Mouse (Mus musculus) MEL (cell line): ENCODE results near the gene Ybx3. TPM values are rescaled to one million over a fixed set of nuclear protein-coding genes. Genes with fewer than 3 reads are reported as not detected.

Source experiments
- DNase-seq: peaks from one replicate; pipeline ENCODE4 v3.0.0; 2011; ENCODE audit warnings: low read depth, low spot score
- H3K27ac ChIP-seq: 2 replicates; pipeline ENCODE4 v1.5.1; 2012; ENCODE audit warnings: low read depth, mild to moderate bottlenecking, control low read depth, low read length, moderate library complexity; ENCODE audit not compliant: control insufficient read depth
- H3K27me3 ChIP-seq, 2 experiments: fragments of 150-350 bp in 1 of 2; sonication (generic) in 1 of 2; 2 replicates each; pipeline ENCODE4 v1.6.1; 2012; ENCODE audit warnings: low read length in 2 of 2, mild to moderate bottlenecking in 2 of 2, improper control_type of control experiment in 1 of 2, moderate library complexity in 1 of 2; ENCODE audit not compliant: insufficient read depth in 2 of 2, control insufficient read depth in 1 of 2
- H3K36me3 ChIP-seq, 2 experiments: 2 replicates each; pipeline ENCODE4 v1.6.1; 2012 to 2014; ENCODE audit warnings: low read length in 2 of 2, improper control_type of control experiment in 1 of 2, inconsistent platforms in 1 of 2, mild to moderate bottlenecking in 1 of 2; ENCODE audit not compliant: insufficient read depth in 2 of 2, control insufficient read depth in 1 of 2
- H3K4me1 ChIP-seq, 2 experiments: fragments of 150-350 bp in 1 of 2; sonication (generic) in 1 of 2; 2 replicates each; pipeline ENCODE4 v1.6.1; 2012; ENCODE audit warnings: low read length in 2 of 2, improper control_type of control experiment in 1 of 2, mild to moderate bottlenecking in 1 of 2; ENCODE audit not compliant: insufficient read depth in 2 of 2, control insufficient read depth in 1 of 2
- H3K4me3 ChIP-seq, 2 experiments: fragments of 150-350 bp in 1 of 2; sonication (generic) in 1 of 2; 2 replicates each; pipeline ENCODE4 v1.5.1; 2012; ENCODE audit warnings: low read depth in 2 of 2, low read length in 2 of 2, mild to moderate bottlenecking in 2 of 2, moderate library complexity in 2 of 2, control low read depth in 1 of 2, improper control_type of control experiment in 1 of 2; ENCODE audit not compliant: control insufficient read depth in 1 of 2, insufficient read depth in 1 of 2
- H3K79me2 ChIP-seq: 2 replicates; pipeline ENCODE4 v1.6.1; 2012; ENCODE audit warnings: mild to moderate bottlenecking, low read length, moderate library complexity; ENCODE audit not compliant: control insufficient read depth, poor library complexity, insufficient read depth
- H3K9ac ChIP-seq: 2 replicates; pipeline ENCODE4 v1.6.1; 2012; ENCODE audit warnings: low read depth, mild to moderate bottlenecking, control low read depth, low read length, moderate library complexity; ENCODE audit not compliant: control insufficient read depth, poor library complexity, severe bottlenecking
- H3K9me3 ChIP-seq: fragments of 150-350 bp; sonication (generic); replicated peaks from 2 replicates; pipeline ENCODE4 v1.6.1; 2012; ENCODE audit warnings: mild to moderate bottlenecking, low read length, improper control_type of control experiment, moderate library complexity; ENCODE audit not compliant: insufficient read depth
- BHLHE40 ChIP-seq: IDR thresholded peaks from 2 replicates; pipeline ENCODE4 v1.6.1; 2012; ENCODE audit warnings: low read depth, mild to moderate bottlenecking, inconsistent platforms, low read length, improper control_type of control experiment, borderline replicate concordance
- CHD1 ChIP-seq: IDR thresholded peaks from 2 replicates; pipeline ENCODE4 v1.6.1; 2012; ENCODE audit warnings: low read depth, mild to moderate bottlenecking, inconsistent platforms, low read length, improper control_type of control experiment
- CHD2 ChIP-seq: IDR thresholded peaks from 2 replicates; pipeline ENCODE4 v1.6.1; 2011; ENCODE audit warnings: low read length, improper control_type of control experiment
- CTCF ChIP-seq, 3 experiments: IDR thresholded peaks in 2 of 3; conservative IDR thresholded peaks in 1 of 3; 2 replicates each; pipeline ENCODE4 v1.5.1; 2011 to 2012; ENCODE audit warnings: low read length in 3 of 3, low read depth in 2 of 3, mild to moderate bottlenecking in 2 of 3, improper control_type of control experiment in 1 of 3, inconsistent platforms in 1 of 3, mixed read lengths in 1 of 3, moderate library complexity in 1 of 3; ENCODE audit not compliant: control insufficient read depth in 1 of 3, insufficient read depth in 1 of 3, poor library complexity in 1 of 3, severe bottlenecking in 1 of 3
- EP300 ChIP-seq, 2 experiments: IDR thresholded peaks; 2 replicates each; pipeline ENCODE4 v1.6.1; 2011; ENCODE audit warnings: improper control_type of control experiment in 2 of 2, low read length in 2 of 2, low read depth in 1 of 2, mild to moderate bottlenecking in 1 of 2
- ETS1 ChIP-seq: IDR thresholded peaks from 2 replicates; pipeline ENCODE4 v1.6.1; 2012; ENCODE audit warnings: low read depth, mild to moderate bottlenecking, inconsistent platforms, low read length, improper control_type of control experiment, moderate library complexity
- GATA1 ChIP-seq: IDR thresholded peaks from 2 replicates; pipeline ENCODE4 v1.6.1; 2011; ENCODE audit warnings: low read depth, low read length, improper control_type of control experiment
- HCFC1 ChIP-seq: IDR thresholded peaks from 2 replicates; pipeline ENCODE4 v1.6.1; 2012; ENCODE audit warnings: low read depth, mild to moderate bottlenecking, inconsistent platforms, low read length, improper control_type of control experiment, moderate library complexity
- MAX ChIP-seq: IDR thresholded peaks from 2 replicates; pipeline ENCODE4 v1.6.1; 2011; ENCODE audit warnings: low read length, improper control_type of control experiment
- MAZ ChIP-seq: IDR thresholded peaks from 2 replicates; pipeline ENCODE4 v1.6.1; 2012; ENCODE audit warnings: low read depth, mild to moderate bottlenecking, inconsistent platforms, low read length, improper control_type of control experiment
- MEF2A ChIP-seq: IDR thresholded peaks from 2 replicates; pipeline ENCODE4 v1.6.1; 2014; ENCODE audit warnings: low read depth, mild to moderate bottlenecking, inconsistent platforms, low read length, improper control_type of control experiment; ENCODE audit not compliant: poor library complexity, insufficient replicate concordance, severe bottlenecking; ENCODE audit errors: extremely low read depth
- MXI1 ChIP-seq: IDR thresholded peaks from 2 replicates; pipeline ENCODE4 v1.6.1; 2011; ENCODE audit warnings: mild to moderate bottlenecking, low read depth, low read length, improper control_type of control experiment
- MYC ChIP-seq: IDR thresholded peaks from 2 replicates; pipeline ENCODE4 v1.6.1; 2011; ENCODE audit warnings: low read depth, mild to moderate bottlenecking, low read length, improper control_type of control experiment, moderate library complexity
- NRF1 ChIP-seq: IDR thresholded peaks from 2 replicates; pipeline ENCODE4 v1.6.1; 2014; ENCODE audit warnings: low read depth, mild to moderate bottlenecking, inconsistent platforms, low read length, improper control_type of control experiment, moderate library complexity; ENCODE audit not compliant: poor library complexity, insufficient read depth, severe bottlenecking
- POLR2A ChIP-seq, 2 experiments: IDR thresholded peaks; 2 replicates each; pipeline ENCODE4 v1.6.1; 2011 to 2012; ENCODE audit warnings: low read length in 2 of 2, mild to moderate bottlenecking in 2 of 2, control low read depth in 1 of 2, improper control_type of control experiment in 1 of 2, low read depth in 1 of 2, moderate library complexity in 1 of 2; ENCODE audit not compliant: control insufficient read depth in 1 of 2, insufficient read depth in 1 of 2, poor library complexity in 1 of 2
- POLR2AphosphoS2 ChIP-seq: IDR thresholded peaks from 2 replicates; pipeline ENCODE4 v1.6.1; 2011; ENCODE audit warnings: low read length, improper control_type of control experiment
- RCOR1 ChIP-seq: IDR thresholded peaks from 2 replicates; pipeline ENCODE4 v1.6.1; 2012; ENCODE audit warnings: low read depth, mild to moderate bottlenecking, inconsistent platforms, low read length, improper control_type of control experiment
- TAL1 ChIP-seq: IDR thresholded peaks from 2 replicates; pipeline ENCODE4 v1.6.1; 2012; ENCODE audit warnings: mild to moderate bottlenecking, inconsistent platforms, low read length, moderate library complexity, mixed read lengths
- TBP ChIP-seq: IDR thresholded peaks from 2 replicates; pipeline ENCODE4 v1.8.0; 2011; ENCODE audit warnings: low read depth, low read length, improper control_type of control experiment
- TCF12 ChIP-seq: IDR thresholded peaks from 2 replicates; pipeline ENCODE4 v1.6.1; 2014; ENCODE audit warnings: low read depth, mild to moderate bottlenecking, inconsistent platforms, low read length, improper control_type of control experiment, moderate library complexity
- UBTF ChIP-seq: IDR thresholded peaks from 2 replicates; pipeline ENCODE4 v1.6.1; 2012; ENCODE audit warnings: low read depth, mild to moderate bottlenecking, inconsistent platforms, low read length, improper control_type of control experiment, moderate library complexity, borderline replicate concordance; ENCODE audit not compliant: insufficient read depth
- USF1 ChIP-seq: IDR thresholded peaks from 2 replicates; pipeline ENCODE4 v1.6.1; 2014; ENCODE audit warnings: low read depth, mild to moderate bottlenecking, inconsistent platforms, low read length, improper control_type of control experiment, moderate library complexity
- USF2 ChIP-seq, 2 experiments: IDR thresholded peaks; 2 replicates each; pipeline ENCODE4 v1.6.1; 2011 to 2012; ENCODE audit warnings: improper control_type of control experiment in 2 of 2, low read length in 2 of 2, borderline replicate concordance in 1 of 2, inconsistent platforms in 1 of 2, low read depth in 1 of 2, mild to moderate bottlenecking in 1 of 2; ENCODE audit not compliant: insufficient read depth in 1 of 2
- ZNF384 ChIP-seq: IDR thresholded peaks from 2 replicates; pipeline ENCODE4 v1.6.1; 2012; ENCODE audit warnings: low read depth, mild to moderate bottlenecking, inconsistent platforms, low read length, improper control_type of control experiment
- polyA plus RNA-seq, 2 experiments: library from polyadenylated mRNA; stranded (reverse) in 1 of 2; unstranded in 1 of 2; fragments of >175 nt in 1 of 2; fragments of >200 nt in 1 of 2; gene quantifications; 2 replicates each; pipeline versions ENCODE4 v1.2.1 to v1.2.4; 2012; ENCODE audit warnings: low replicate concordance in 2 of 2, low read depth in 1 of 2; ENCODE audit not compliant: insufficient read length in 2 of 2, insufficient read depth in 1 of 2, missing spikeins in 1 of 2
- total RNA-seq: library from RNA; depleted of rRNA; stranded (reverse); fragments of 300-350 nt; gene quantifications from 2 replicates; pipeline ENCODE4 v1.2.3, GENCODE M21; 2012

Gene Ybx3
- total and polyA plus RNA-seq, 3 experiments: 105 to 1,042 (median 575) TPM

DNA sequence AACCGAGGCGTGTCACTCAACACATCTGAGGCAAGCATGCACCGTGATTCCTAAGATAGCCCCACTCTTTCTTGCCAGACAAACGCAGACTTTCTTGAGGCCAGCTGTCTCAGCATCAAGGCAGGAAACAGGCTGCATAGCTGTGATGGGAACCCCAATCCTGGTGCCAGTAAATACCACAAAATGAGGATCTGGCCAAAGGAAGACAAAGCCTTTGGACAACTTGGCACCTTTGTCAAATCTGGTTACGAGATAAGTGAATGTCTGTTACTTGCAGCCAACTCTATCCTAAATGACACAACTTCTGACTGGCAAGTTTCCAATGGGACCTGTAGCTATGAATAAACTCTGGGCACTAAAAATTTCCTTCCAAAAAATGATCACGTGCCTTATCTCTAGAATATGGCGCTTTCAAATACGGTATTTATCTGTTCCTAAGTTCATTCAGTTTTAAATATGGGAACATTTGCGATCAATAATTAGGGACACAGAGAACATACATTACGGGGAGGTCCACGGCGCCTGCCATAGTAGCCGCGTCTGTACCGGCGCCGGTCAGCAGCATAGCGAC is 9.3 kb downstream of the Ybx3 start:
- Histone ChIP-seq H3K4me3 (no peak overlapping the region), H3K9me3 (no peaks in the 10 kb centered on the region), H3K27me3 (no peaks in the 10 kb centered on the region), H3K9ac (no peak overlapping the region), H3K79me2 (peaks cover 65% of the 10 kb centered on the region), H3K27ac (0 out of 2 replicates have a peak overlapping the region, but pooled peaks have one; percentile 12), H3K36me3 (peaks cover 60 to 64% of the 10 kb centered on the region in 2 experiments), H3K4me1 (peaks cover 19 to 25% of the 10 kb centered on the region in 2 experiments)
- TF ChIP-seq MEF2A (0 out of 2 replicates have a peak, but pooled peaks have one; percentile 19), HCFC1 (no peak), CHD2 (no peak), GATA1 (peak; percentile 37; the same call in 1 of the 2 replicates), TAL1 (peak; percentile 46; the same call in 1 of the 2 replicates), USF1 (peak; percentile 85; the same call in 1 of the 2 replicates), EP300 (IDR thresholded peaks at IDR 0.05; ENCODE audit: low read depth in 1 of 2, low read length in 2 of 2) (peak; percentile 36 to 66; a peak in 3 of 4 replicates), RCOR1 (peak; percentile 16; the same call in 1 of the 2 replicates), TCF12 (peak; percentile 65; the same call in 1 of the 2 replicates), MAX (no peak), UBTF (no peak), POLR2A (IDR thresholded peaks at IDR 0.05; ENCODE audit: control insufficient read depth in 1 of 2, insufficient read depth in 1 of 2, low read depth in 1 of 2, low read length in 2 of 2, poor library complexity in 1 of 2) (no peak), BHLHE40 (peak; percentile 83), NRF1 (no peak), ETS1 (peak; percentile 82), CTCF (IDR thresholded peaks at IDR 0.05 in 2 of 3, conservative IDR thresholded peaks at IDR 0.05 in 1 of 3; ENCODE audit: control insufficient read depth in 1 of 3, insufficient read depth in 1 of 3, low read depth in 2 of 3, low read length in 3 of 3, poor library complexity in 1 of 3, severe bottlenecking in 1 of 3) (no peak), CHD1 (no peak), USF2 (IDR thresholded peaks at IDR 0.05; ENCODE audit: borderline replicate concordance in 1 of 2, insufficient read depth in 1 of 2, low read depth in 1 of 2, low read length in 2 of 2) (0 out of 4 replicates have a peak, but pooled peaks of 1 of the 2 experiments have one; percentile 30), TBP (no peak), ZNF384 (no peak), POLR2AphosphoS2 (no peak), MXI1 (peak; percentile 31; the same call in 1 of the 2 replicates), MAZ (no peak), MYC (no peak)
- DNase-seq: peak; percentile 51
